Mouse (Mus musculus) CD4-positive, CD25-positive, alpha-beta regulatory T cell, adult 4 months (primary cell): ENCODE measurements around the gene Insrr. TPM values are rescaled to one million over a fixed set of nuclear protein-coding genes. Genes with fewer than 3 reads are reported as not detected.
"Not testable (repeated sequence)": the region's sequence is repeated elsewhere in the genome, so short reads cannot be mapped to it uniquely, and the experiment has no call there.

Experiments
- ATAC-seq: one replicate; pipeline ENCODE4 v1.8.0; 2017
- polyA plus RNA-seq, 2 experiments: library from polyadenylated mRNA; unstranded; fragments of 100-300 nt; shearing (Covaris generic); gene quantifications; one replicate each; pipeline ENCODE4 v1.2.1; 2017

Insrr gene
- polyA plus RNA-seq, 2 experiments from 2014 or later = 0.17 to 1.6 TPM

DNA sequence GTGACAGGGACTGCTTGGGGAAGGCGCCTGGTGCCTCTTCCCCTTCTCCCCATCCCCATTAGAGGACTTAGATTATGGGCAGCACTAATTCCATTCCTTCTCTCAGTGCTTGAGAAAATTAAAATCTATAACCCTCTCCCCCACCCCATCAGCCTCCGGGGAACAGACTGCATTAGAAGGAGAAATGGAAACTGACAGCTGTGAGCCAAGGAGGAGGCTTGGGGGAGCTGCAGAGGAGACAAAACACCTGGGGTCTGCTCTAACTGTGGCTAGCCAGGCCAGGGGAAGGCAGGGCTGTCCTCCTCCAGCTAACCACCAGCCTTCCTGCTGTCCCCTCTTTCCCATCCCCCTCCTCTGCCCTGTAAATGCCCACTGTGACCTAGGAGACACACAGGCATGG lies 17.7 kb upstream of the Insrr start:
- ATAC-seq = no peak

DNA sequence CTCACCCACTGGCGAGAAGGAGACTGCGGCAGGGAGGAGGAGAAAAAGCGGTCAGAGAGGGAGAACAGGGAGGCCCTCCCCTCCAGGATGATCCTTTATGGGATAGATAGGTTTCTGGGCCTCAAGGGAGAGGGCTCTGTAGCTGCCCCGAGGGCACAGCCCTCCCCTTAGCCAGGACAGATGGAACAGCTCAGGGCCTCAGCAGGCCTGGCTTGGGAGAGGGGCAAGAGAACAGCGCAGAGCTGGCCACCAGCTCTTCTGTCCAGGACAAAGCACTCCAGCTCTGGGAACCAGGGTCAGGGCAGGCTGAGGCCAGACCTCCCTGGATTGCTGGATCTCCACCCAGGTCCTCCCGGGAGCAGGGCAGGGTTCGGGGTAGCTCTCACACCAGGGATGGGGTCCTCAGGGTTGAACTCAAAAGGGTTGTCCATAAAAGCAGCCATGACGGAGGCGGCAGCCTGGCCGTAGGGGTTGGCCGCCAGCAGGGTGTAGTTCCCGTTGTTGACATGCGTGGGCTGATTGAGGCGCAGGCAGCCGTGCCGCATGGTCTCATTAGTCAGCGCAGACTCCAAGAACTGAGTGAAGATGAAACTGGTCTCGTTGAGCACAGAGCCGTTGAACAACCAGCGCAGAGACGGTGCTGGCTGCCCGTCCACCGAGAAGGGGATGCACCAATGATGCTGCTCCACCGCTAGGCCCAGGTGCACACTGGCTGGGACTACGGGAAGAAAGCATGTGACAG lies 13.3 kb upstream of the Insrr start:
- no peak for ATAC-seq

DNA sequence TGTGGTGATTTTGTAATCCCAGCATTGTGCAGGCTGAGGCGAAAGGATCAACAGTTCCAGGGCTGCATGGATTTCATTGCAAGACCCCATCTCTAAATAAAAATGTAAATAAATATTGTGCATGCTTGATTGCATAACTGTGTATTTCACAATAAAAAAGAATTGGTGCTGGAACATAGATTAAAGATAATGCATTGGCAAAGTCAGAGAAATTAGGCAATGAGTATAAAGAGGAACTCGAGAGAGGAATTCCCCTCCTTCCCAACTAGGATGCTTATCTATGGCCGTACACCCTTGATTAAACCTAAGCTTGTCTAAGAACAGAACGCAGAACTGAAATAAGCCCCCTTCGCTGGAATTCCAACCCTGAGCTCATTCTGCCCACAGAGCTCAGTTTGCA lies 11.6 kb upstream of the Insrr start:
- no peak for ATAC-seq

DNA sequence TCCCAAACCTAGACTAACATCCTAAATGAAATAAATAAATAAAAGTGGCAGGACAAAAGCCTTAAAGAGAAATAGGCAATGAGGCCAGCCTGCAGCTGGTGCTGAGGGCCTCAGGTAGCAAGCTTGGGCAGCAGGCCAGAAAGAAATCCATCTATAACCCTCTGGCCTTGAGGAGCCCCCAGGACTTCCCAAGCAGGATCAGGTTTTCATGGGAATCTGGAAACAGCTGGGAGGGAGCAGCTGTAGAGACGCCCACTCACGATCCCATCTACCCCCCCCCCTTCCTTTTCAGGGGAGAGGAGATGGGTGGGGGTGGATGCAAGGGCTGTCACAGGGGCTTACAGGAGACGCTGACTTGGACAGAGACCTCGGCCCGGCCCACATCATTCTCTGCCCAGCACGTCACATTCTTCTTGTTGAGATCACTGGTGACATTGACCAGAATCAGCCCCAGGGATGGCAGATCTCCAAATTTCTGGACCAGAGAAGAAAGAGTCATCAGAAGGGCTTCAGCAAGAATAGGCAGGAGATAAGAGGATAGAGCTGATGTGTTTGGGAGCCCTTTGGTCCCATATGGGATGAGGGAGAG lies 11.0 kb upstream of the Insrr start:
- ATAC-seq = no peak

DNA sequence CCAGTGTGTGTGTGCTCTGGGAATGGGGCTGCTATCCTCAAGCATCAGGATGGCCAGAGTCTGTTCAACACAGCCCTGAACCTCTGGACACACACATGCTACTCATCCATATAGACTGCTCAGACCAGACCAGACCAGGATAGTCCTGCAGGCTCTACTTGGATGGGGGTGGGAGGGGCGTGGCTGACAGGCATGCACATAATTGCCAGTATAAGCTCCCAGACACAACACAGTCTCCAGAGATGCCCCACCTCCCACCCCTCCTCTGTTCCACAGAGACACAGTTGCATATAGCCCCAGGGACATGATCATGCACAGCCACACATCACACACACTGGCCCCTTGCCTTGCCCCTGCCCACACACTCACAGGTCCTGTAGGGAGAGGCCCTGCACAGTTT lies 7.5 kb upstream of the Insrr start:
- no peak for ATAC-seq

DNA sequence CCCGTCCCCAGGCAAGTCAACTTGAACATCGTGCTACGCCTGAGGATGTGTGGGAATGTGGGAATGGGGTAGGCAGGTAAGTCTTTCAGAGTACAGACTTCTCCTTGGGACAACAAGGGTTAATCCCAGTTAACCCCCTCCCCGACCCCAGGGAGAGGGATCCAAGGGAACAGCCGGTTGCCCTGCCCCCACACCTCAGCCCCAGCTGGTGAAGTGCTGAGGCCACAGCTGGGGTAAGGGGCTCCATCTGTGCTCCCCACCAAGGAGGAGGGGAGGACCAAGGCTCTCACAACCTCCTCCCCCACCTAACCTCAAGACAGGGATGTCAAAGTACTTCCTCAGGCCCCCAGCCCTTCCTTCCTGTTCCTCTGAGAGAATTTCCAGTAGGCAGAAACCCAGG lies 7.0 kb upstream of the Insrr start:
- no peak for ATAC-seq

DNA sequence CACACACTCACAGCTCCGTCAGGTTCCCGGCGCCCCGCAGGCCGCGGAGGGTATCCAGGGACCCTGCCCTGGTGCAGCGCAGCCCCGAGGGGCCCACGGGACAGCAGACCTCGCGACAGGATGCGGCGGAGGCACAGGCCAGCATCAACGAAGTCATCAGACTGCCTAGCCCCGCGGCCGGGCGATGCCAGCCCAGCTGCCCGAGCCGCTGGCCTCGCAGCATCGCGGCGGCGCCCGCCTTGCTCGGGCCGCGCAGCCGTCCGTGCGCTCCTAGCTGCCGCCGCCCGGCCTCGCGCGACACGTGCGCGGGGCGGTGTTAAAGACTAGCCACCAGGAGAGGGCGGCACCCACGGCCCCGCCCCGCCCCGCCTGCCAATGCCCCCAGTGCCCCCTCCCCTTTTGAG lies 1.8 kb upstream of the Insrr start, which contains the start of gene Ntrk1:
Ntrk1 (minus strand) TSS at position 241 of the 404 bp plus-strand sequence.
- ATAC-seq = peak; percentile 14

DNA sequence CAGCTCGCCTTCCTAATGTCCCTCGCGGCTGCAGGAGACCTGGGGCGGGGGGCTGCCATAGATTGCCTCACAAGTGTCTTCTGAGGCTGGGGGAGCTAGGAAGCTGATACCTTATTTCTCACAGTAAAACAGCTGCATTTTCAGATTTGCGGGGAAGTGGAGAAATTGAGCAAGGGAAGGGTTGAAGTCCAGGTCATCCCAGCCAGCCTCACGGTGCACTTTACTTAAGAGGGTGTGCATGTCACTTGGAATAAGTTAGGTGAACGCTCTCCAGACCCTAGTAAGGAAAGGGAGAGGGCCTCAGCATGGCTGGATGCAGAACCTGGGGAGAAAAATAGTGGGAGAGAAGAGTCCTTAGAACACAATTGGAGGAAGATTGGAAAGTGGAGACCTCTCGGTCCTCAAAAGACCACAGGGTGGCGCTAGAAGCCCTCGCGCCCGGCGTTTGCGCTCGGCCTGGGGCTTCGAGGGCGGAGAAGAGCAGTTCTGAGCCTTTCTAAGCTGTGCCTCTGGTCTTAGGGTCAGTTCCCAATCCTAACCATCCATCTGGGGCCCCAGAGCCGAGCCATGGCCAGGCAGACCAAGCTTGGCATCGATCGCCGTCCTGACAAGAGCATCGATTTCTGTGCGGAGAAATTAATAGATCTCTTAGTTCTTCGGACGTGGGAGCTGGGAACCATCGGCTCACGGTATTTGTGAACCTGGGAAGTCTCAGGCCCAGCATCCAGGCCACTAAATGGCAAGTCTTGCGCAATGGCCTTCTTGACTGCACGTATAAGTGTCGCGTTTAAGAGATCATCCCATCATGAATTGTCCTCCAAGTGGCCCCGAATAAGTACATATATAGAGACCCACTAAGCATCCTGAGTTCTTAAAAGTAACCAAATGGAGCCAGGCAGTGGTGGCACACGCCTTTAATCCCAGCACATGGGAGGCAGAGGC lies 1.1 kb upstream of the Insrr start:
- ATAC-seq = peak; percentile 64

DNA sequence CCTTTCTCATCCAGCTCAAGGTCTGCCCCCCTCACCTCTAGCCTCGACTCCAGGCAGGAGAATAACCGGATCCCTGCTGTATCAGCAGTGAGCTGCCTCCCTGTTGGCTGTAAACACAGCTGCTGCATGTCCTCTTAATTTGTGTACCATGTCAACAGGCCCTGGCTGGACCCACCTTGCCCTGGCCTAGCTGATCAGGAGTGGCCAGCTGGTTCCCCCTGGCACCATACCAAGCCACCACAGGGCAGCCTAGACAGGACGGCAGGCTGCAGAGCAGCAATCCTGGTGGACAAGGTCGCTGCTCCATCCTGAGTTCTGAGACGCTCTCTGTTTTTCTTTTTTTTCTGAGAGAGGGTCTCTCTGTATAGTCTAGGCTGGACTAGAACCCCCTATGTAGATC lies 4.9 kb downstream of the Insrr start:
- ATAC-seq = no peak

DNA sequence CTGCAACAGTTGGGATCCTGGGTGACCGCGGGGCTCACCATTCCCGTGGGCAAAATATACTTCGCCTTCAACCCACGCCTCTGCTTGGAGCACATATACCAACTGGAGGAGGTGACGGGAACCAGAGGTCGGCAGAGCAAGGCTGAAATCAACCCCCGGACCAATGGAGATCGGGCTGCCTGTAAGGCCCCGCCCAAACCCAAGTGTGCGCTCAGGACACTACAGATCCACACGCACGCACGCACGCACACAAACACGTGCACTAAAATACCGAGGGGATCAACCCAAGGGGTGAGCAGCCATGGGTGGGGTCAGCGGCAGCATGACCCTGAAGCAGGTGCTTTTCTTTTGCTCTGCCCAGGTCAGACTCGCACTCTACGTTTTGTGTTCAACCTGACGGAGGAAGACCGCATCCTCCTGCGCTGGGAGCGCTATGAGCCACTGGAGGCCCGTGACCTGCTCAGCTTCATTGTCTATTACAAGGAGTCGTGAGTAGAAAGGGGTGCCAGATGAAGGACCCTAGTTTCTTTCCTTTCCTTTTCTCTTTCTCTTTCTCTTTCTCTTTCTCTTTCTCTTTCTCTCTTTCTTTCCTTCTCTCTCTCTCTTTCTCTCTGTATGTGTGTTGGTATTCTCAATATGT lies 7.4 kb downstream of the Insrr start:
- peak; percentile 77 for ATAC-seq

DNA sequence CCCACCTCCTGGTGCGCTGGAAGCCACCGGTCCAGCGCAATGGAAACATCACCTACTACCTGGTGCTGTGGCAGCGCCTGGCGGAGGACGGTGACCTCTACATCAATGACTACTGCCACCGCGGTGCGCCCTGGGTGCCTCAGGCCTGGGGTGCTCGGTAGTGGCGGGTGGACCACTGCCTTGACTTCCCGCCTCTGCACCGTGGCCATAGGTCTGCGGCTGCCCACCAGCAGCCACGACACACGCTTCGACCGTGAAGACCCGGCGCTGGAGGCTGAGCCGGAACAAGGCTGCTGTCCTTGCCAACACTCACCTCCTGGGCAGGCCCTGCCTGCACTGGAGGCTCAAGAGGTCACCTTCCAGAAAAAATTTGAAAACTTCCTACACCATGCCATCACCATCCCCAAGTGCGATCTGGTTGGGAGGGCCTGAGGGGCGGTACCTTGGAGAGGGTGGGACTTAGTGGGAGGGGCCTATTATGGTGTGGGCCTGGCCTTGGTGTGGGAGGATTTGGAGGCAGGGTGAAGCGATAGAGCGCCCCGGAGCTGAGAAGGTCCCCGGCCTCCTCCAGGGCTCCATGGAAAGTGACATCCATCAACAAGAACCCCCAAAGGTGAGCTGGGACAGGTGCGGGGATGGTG lies 12.7 kb downstream of the Insrr start:
- no peak for ATAC-seq

DNA sequence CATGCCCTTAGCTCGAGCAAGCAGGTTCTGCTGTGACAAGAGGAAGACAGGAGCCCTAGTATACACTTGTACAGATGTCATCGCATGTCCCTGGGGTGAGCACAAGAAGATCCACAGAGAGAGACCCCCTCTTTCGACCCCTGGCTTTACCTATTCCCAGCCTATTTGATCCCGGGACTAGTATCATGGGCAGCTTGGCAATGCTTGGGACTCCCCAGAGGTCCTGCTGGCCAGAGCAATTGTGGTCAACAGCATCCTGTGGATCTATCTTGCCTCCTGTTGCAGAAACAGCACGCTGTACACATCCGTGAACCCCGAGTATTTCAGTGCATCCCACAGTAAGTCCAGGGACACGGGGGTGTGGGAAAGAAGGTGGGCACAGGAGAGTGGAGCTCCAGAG lies 14.5 kb downstream of the Insrr start:
- ATAC-seq = no peak

DNA sequence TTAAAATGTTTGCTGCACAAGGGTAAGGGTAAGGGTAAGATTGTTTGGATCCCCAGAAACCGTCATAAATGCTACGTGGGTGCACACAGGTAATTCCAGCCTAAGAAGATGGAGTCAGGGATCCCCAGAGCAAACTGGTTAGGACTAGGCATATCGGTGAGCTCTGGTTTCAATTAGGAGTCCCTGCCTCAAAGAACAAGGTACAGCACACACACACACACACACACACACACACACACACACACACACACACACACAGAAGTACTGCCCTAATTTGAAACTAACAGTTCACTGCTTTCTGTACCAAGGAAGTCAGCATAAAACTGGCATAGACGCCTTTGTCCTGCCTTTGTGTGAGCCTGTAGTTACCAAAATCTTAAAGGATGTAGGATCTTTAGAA lies 15.7 kb downstream of the Insrr start:
- ATAC-seq = no peak

DNA sequence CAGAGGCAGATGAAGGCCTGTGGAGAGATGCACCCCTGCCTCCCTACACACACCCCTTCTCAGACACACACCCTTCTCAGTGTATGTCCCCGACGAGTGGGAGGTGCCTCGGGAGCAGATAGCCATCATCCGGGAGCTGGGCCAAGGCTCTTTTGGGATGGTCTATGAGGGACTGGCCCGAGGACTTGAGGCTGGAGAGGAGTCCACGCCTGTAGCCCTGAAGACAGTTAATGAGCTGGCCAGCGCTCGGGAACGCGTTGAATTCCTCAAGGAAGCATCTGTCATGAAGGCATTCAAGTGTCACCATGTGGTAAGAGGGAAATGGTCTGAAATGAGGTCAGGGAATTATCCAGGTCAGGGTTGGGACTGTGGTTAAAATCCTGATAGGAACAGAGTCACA lies 16.1 kb downstream of the Insrr start:
- ATAC-seq = no peak

DNA sequence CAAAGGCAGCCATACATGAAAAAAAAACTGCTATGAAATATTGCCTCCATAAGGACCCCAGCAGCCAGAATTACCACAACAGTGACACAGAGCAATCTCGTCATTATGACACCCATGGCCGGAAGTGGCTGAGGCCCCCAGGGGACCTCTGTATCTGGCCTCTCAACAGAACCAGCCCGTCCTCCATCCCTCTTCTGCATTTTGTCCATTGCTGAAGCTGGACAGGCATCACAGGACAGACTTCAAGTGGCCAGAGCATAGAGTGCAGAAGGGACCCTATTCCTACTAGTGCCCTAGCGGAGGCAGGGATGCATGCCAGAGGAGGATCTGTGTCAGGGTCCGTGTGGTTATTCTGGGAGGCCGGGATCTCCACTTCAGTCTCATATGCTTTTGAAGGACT lies 19.4 kb downstream of the Insrr start:
- no peak for ATAC-seq

DNA sequence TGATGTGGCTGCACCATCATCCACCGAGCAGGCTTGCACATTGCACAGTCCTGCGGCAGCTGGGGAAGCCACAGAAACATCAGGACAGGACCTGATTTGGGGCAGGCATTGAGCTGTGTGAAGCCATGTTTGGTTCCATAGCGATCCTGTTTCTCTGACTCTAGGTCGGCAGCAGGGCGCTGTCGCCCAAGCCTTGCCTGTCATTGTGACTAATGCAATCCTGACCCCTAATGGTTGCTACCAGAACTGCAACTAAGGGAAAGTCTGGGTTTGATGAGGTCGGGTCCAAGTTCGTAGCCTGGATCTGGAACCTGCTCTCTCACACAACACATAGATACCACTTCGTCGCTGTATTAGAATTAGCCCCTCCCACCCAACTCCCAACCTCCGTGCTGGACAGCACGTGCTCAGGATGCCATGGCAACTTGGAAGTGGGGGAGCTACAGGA lies 19.9 kb downstream of the Insrr start:
- ATAC-seq = peak; percentile 89

DNA sequence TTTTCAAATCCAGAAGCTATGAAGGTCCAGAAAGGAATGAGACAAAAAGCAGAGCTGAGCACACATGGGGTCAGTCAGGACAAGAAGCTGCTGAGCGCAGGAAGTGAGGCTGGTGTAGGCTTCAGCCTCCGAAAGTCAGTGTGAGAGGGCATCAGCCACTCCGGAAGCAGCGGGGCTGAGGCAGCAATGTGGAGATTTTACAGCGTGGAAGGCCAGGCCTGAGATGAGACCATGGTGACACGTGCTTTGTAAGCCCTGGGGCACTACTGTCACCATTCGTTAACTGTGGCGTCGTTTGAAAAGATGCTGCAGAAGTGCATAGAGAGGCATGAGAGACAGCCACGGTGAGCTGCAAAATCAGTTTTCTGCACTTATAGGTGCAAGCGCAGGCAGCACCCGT lies 21.5 kb downstream of the Insrr start:
- ATAC-seq = no peak

DNA sequence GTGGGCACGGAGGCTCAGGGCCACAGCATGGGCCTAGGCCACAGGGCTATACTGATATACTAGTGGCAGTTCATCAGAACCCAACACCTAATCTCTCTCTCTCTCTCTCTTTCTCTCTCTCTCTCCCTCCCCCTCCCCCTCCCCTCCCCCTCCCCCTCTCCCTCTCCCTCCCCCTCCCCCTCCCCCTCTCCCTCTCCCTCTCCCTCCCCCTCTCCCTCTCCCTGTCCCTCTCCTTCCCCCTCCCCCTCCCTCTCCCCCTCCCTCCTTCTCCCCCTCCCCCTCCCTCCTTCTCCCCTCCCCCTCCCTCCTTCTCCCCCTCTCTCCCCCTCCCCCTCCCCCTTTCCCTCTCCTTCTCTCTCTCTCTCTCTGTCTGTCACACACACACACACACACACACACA lies 27.5 kb downstream of the Insrr start, which contains the start of gene Pear1:
Pear1 (minus strand) TSS at position 101 of the 400 bp plus-strand sequence.
- not testable (repeated sequence) for ATAC-seq

DNA sequence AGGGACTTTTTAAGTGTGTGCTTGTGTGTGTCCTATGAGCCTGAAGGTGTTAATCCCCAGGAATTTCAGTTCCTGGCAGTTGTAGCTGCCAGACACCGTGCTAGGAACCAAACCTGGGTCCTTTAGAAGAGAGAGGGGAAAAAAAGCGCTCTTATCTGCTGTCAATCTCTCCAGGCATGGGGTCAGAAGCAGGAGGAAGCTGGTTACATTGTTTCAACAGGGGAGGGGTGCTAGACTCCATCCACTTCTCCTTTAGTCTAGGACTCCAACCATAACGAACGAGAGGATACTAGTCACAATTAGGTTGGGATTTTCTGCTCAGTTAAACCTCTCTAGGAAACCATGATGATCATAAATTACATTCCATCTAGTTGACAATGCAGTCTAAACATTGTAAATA lies 31.7 kb downstream of the Insrr start:
- ATAC-seq = no peak

DNA sequence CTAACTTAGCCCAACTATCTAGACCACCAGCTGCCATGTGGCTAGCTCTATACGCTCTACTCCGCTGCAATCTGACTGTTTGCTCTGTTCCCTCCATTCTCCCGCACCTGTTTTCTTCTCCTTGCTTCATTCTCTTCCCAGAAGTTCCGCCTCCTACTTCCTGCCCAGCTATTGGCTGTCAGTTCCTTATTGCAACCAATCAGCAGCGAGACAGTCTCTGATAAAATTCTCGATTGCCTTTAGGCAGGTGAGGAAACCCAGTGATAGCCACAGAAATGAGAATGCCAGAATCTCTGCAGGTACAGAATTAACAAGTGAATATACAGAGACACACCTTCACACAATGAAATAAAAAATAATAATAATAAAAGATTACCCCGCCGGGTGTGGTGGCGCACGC lies 32.3 kb downstream of the Insrr start:
- no peak for ATAC-seq

DNA sequence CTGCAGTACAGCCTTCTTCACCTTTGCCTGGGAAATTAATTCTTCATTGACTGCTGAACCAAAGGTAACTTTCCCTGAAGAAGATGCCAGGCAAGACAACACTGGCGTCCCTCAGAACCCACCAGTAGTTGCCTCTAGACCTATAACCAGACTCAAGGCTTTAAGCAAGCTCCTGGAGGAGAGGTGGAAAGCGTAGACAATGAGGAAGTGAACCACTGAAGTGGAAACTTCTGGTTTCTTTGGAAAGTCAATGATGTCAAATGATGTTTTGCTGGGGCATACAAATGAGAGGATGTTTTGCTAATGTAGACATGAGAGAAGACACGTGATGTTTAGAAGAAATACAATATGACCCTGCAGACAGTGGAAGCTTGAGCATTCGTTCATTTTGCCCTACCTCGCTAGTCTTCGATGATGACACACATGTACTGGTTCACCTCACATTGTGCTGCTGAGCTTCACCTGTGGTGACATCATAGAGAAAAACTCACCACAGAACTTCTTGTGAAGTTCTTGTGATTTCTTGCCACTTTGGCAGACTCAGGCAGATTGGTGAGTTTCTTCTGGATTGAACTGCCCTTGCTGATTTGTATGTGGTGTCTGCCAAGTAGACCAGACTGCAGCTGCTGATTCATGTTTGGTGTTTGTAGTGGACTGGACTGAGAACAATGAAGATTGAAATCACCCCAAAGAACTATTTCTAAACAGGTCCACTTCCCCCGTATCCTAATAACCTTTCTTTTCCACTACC lies 35.5 kb downstream of the Insrr start:
- ATAC-seq = peak; percentile 80

DNA sequence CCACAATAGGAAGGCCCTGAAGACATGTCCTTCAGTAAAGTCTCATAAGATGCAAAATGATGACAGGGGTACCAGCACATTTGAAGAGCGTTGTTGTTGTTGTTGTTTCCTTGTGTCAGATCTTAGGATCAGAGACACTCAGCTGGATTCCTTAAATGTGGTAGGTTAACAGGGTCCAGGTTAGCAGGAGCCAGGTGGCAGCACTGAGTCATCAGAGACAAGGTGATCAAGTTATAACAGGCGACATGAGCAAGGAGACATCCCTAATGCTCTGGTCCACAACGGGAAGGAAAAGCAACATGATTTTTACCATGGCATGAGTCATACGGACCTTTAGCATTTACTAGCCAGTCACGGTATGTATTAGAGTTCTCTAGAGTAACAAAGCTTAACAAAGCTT lies 36.7 kb downstream of the Insrr start:
- no peak for ATAC-seq
